Mouse (Mus musculus) hindbrain, embryonic 15.5 days (tissue): ENCODE measurements around the gene Igsf6. TPM values are rescaled to one million over a fixed set of nuclear protein-coding genes. Genes with fewer than 3 reads are reported as not detected.

Experiments used
- ATAC-seq: fragments of 200-750 bp; cut with Nextera tagmentation; 2 replicates; pipeline ENCODE4 v1.8.0; 2017; ENCODE audit warnings: low read depth, moderate number of reproducible peaks, moderate TSS enrichment; ENCODE audit not compliant: low FRiP score
- H3K27ac ChIP-seq: fragments of 300-500 bp; sonication (generic); replicated peaks from 2 replicates; pipeline ENCODE4 v1.5.1; 2015; ENCODE audit warnings: mild to moderate bottlenecking, inconsistent platforms
- H3K27me3 ChIP-seq: fragments of 300-500 bp; sonication (generic); 2 replicates; pipeline ENCODE4 v1.6.1; 2015; ENCODE audit warnings: control low read depth, inconsistent platforms
- H3K36me3 ChIP-seq: fragments of 300-500 bp; sonication (generic); 2 replicates; pipeline ENCODE4 v1.6.1; 2015; ENCODE audit warnings: control low read depth, inconsistent platforms
- H3K4me1 ChIP-seq: fragments of 300-500 bp; sonication (generic); replicated peaks from 2 replicates; pipeline ENCODE4 v1.6.1; 2015; ENCODE audit warnings: control low read depth, inconsistent platforms
- H3K4me2 ChIP-seq: fragments of 300-500 bp; sonication (generic); 2 replicates; pipeline ENCODE4 v1.6.1; 2015; ENCODE audit warnings: moderate library complexity, mild to moderate bottlenecking, inconsistent platforms
- H3K4me3 ChIP-seq: fragments of 300-500 bp; sonication (generic); 2 replicates; pipeline ENCODE4 v1.5.1; 2015; ENCODE audit warnings: mild to moderate bottlenecking, inconsistent platforms
- H3K9ac ChIP-seq: fragments of 300-500 bp; sonication (generic); 2 replicates; pipeline ENCODE4 v1.6.1; 2015; ENCODE audit warnings: inconsistent platforms
- H3K9me3 ChIP-seq: fragments of 300-500 bp; sonication (generic); 2 replicates; pipeline ENCODE4 v1.6.1; 2016; ENCODE audit warnings: control low read depth, inconsistent platforms
- WGBS: fragments of 180-500 bp; shearing (Covaris S2); methylation state at CpG from one replicate; pipeline ENCODE4 v1.1.7; 2015; 5-methylcytosine and 5-hydroxymethylcytosine counted together
- polyA plus RNA-seq: library from polyadenylated mRNA; unstranded; fragments of >200 nt; fragmentation: Nextera tagmentation; extraction: Ambion mirVana; gene quantifications from 2 replicates; pipeline ENCODE4 v1.2.1, GENCODE M21; 2015

Igsf6 gene
- polyA plus RNA-seq, 1 experiment from 2014 or later: 0.87 TPM

DNA sequence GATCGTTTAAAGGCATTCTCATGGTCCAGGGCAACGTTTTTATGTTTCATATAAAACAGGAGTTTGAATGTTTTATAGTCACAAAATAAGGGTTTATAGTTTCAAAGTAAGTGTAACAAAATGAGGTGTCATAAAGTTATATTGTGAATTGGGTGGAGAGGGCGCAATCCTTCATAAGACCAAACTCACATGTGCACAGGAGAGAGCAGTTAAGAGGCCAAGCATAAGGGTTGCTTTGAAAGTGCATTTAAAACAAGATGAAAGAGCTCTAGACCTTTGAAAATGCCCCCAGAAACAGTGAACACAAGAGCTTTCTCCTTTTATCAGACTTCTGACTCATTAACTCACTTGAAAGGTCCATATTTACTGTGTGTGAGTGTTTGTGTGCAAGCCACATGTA lies 48.1 kb downstream of the Igsf6 start:
- no peak for ATAC-seq
- 0 out of 2 replicates have a peak, but pooled peaks cover 3% of the 10 kb centered on the region for H3K27me3 ChIP-seq

DNA sequence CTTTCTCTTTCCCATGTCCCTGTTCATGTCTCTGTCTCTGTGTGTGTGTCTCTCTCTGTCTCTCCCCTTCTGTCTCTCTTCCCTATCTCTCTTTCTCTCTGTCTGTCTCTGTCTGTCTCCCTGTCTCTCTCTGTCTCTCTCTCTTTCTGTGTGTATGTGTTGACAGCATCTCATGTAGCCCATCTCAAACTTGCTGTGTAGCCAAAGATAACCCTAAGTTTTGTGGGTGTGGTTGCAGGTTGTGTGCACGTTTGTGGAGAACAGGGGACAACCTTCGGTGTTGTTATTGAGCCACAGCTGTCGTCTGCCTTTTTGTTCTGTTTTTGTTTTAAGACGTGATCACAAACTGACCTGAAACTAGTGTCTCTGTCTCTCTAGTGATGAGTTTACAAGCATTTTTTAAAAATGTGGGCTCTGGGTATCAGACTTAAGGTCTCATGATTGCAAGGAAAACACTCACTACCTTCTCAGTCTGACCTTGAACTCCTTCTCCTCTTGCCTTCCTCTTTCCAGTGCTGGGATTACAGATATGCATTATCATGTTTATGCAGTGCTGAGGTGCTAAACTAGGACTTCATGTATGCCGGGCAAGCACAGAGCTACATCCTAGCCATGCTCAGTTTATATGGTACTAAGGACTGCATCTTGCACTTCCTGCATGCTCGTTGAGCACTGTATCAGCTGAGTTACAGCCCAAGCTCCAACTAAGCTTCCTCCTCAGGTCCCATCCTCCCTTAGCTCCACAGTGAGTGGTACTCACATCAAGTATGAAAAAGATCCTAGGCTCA lies 49.0 kb downstream of the Igsf6 start:
- Histone ChIP-seq H3K9ac (no peak overlapping the region), H3K27ac (no peak overlapping the region), H3K36me3 (no peaks in the 10 kb centered on the region), H3K4me1 (no peaks in the 10 kb centered on the region), H3K4me2 (no peak overlapping the region), H3K27me3 (0 out of 2 replicates have a peak, but pooled peaks cover 3% of the 10 kb centered on the region), H3K4me3 (no peak overlapping the region), H3K9me3 (no peaks in the 10 kb centered on the region)
- WGBS: 83% methylated on average over 6 of the region's 6 CpGs
- no peak for ATAC-seq

More for the DNA sequence above, 48.1 kb downstream of the Igsf6 start:
- H3K4me2 ChIP-seq: no peak overlapping the region
- no peak overlapping the region for H3K4me3 ChIP-seq
- 69% methylated on average over 3 of the region's 3 CpGs for WGBS
- no peaks in the 10 kb centered on the region for H3K36me3 ChIP-seq
- H3K9me3 ChIP-seq: no peaks in the 10 kb centered on the region
- H3K27ac ChIP-seq: no peak overlapping the region
- H3K9ac ChIP-seq: no peak overlapping the region
- H3K4me1 ChIP-seq: no peaks in the 10 kb centered on the region

GRCm38 (mm10) chr7:121020277-121020676 lies 54.1 kb downstream of the Igsf6 start:
- no peak overlapping the region for H3K27ac ChIP-seq
- no peak for ATAC-seq
- no peak overlapping the region for H3K9ac ChIP-seq
- no peak overlapping the region for H3K4me2 ChIP-seq
- 44% methylated on average over 8 of the region's 8 CpGs for WGBS
- H3K9me3 ChIP-seq: no peaks in the 10 kb centered on the region
- H3K27me3 ChIP-seq: no peaks in the 10 kb centered on the region
- H3K4me3 ChIP-seq: no peak overlapping the region
- H3K4me1 ChIP-seq: no peaks in the 10 kb centered on the region
- no peaks in the 10 kb centered on the region for H3K36me3 ChIP-seq

DNA sequence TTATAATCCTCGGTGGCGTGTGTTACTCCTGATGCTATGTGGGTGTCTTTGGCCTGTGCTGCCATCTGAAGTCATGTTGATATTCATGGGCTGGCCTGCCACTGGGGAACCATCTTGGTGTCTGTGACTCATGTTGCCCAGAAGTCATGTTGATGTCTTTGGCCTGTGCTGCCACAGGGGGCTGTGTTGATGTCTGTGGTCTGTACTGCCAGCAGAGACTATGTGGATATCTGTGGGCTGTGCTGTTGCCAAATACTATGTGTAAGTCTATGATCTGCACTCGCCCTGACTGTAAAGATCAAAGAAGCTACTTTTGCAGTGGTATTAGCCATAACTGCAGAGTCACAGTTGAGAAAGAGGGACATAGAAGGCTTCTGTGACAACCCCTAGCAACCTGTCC lies 55.6 kb downstream of the Igsf6 start:
- H3K4me3 ChIP-seq: no peak overlapping the region
- WGBS: 87% methylated on average over 3 of the region's 3 CpGs

GRCm38 (mm10) chr7:121014486-121014885 lies 59.9 kb downstream of the Igsf6 start:
- no peaks in the 10 kb centered on the region for H3K36me3 ChIP-seq
- no peak overlapping the region for H3K27ac ChIP-seq
- no peaks in the 10 kb centered on the region for H3K27me3 ChIP-seq
- H3K9ac ChIP-seq: no peak overlapping the region
- no peak overlapping the region for H3K4me3 ChIP-seq
- 0 out of 2 replicates have a peak, but pooled peaks cover 4% of the 10 kb centered on the region for H3K4me1 ChIP-seq
- no peak overlapping the region for H3K4me2 ChIP-seq
- H3K9me3 ChIP-seq: no peaks in the 10 kb centered on the region
- no peak for ATAC-seq
- 92% methylated on average over 10 of the region's 10 CpGs for WGBS

More for the DNA sequence above, 55.6 kb downstream of the Igsf6 start:
- no peak overlapping the region for H3K4me2 ChIP-seq
- no peaks in the 10 kb centered on the region for H3K9me3 ChIP-seq
- H3K4me1 ChIP-seq: no peaks in the 10 kb centered on the region
- no peaks in the 10 kb centered on the region for H3K36me3 ChIP-seq
- H3K27ac ChIP-seq: no peak overlapping the region
- H3K27me3 ChIP-seq: no peaks in the 10 kb centered on the region
- H3K9ac ChIP-seq: no peak overlapping the region
- no peak for ATAC-seq

Other genes with a start within 250 kb of the Igsf6 start
- 32.5 and 34.3 TPM in 2 replicates for gene Eef2k, start 231.7 kb downstream of the Igsf6 start, polyA plus RNA-seq
- gene Polr3e, start 156.8 kb downstream of the Igsf6 start, polyA plus RNA-seq: 25.0 and 25.6 TPM in 2 replicates
- gene Cdr2, start 92.3 kb downstream of the Igsf6 start, polyA plus RNA-seq: 14.5 and 16.5 TPM in 2 replicates
- gene Mfsd13b, start 92.1 kb downstream of the Igsf6 start, polyA plus RNA-seq: 0.19 and 0.76 TPM in 2 replicates
- 183 and 189 TPM in 2 replicates for gene Mettl9, start 40.1 kb downstream of the Igsf6 start, polyA plus RNA-seq
- gene Otoa, start 7.1 kb upstream of the Igsf6 start, polyA plus RNA-seq: 0.12 and 0.27 TPM in 2 replicates